Mouse (Mus musculus) heart, embryonic 10.5 days (tissue): ENCODE measurements around the gene Dscaml1. TPM values are rescaled to one million over a fixed set of nuclear protein-coding genes. Genes with fewer than 3 reads are reported as not detected.

Experiments
- DNase-seq: peaks from one replicate; pipeline ENCODE4 v3.0.0-alpha.2; 2017; ENCODE audit warnings: low spot score
- H3K27ac ChIP-seq: fragments of 300-500 bp; sonication (generic); 2 replicates; pipeline ENCODE4 v1.5.1; 2016; ENCODE audit warnings: mild to moderate bottlenecking
- H3K27me3 ChIP-seq: fragments of 300-500 bp; sonication (generic); 2 replicates; pipeline ENCODE4 v1.6.1; 2016; ENCODE audit warnings: mild to moderate bottlenecking; ENCODE audit not compliant: poor library complexity, insufficient read depth, severe bottlenecking
- H3K36me3 ChIP-seq: fragments of 300-500 bp; sonication (generic); 2 replicates; pipeline ENCODE4 v1.6.1; 2016; ENCODE audit warnings: mild to moderate bottlenecking, moderate library complexity
- H3K4me1 ChIP-seq: fragments of 300-500 bp; sonication (generic); 2 replicates; pipeline ENCODE4 v1.6.1; 2016; ENCODE audit warnings: mild to moderate bottlenecking
- H3K4me3 ChIP-seq: fragments of 300-500 bp; sonication (generic); 2 replicates; pipeline ENCODE4 v1.5.1; 2016; ENCODE audit warnings: mild to moderate bottlenecking, moderate library complexity
- H3K9me3 ChIP-seq: fragments of 300-500 bp; sonication (generic); 2 replicates; pipeline ENCODE4 v1.6.1; 2016; ENCODE audit warnings: mild to moderate bottlenecking, moderate library complexity
- WGBS: fragments of 180-500 bp; shearing (Covaris S2); methylation state at CpG from one replicate; pipeline ENCODE4 v1.1.7; 2016; 5-methylcytosine and 5-hydroxymethylcytosine counted together
- polyA plus RNA-seq: library from polyadenylated mRNA; unstranded; fragments of >200 nt; fragmentation: Nextera tagmentation; extraction: Ambion mirVana; gene quantifications from 2 replicates; pipeline ENCODE4 v1.2.1, GENCODE M21; 2016

Gene Dscaml1
- polyA plus RNA-seq, 1 experiment from 2014 or later: 0.14 TPM

GRCm38 (mm10) chr9:45610336-45611060 is 184.1 kb downstream of the Dscaml1 start:
- DNase-seq: no peak
- Histone ChIP-seq H3K4me1 (no peaks in the 10 kb centered on the region), H3K36me3 (no peaks in the 10 kb centered on the region), H3K9me3 (no peaks in the 10 kb centered on the region), H3K4me3 (no peak overlapping the region), H3K27ac (no peak overlapping the region), H3K27me3 (peaks cover 13% of the 10 kb centered on the region)
- 78% methylated on average over 11 of the region's 11 CpGs for WGBS

- Histone ChIP-seq H3K4me3 (no peak overlapping the region), H3K9me3 (no peaks in the 10 kb centered on the region), H3K27me3 (peaks cover 14% of the 10 kb centered on the region; the same call in 1 of the 2 replicates), H3K36me3 (no peaks in the 10 kb centered on the region), H3K4me1 (no peaks in the 10 kb centered on the region), H3K27ac (no peak overlapping the region)
- no peak for DNase-seq
- WGBS: 76% methylated on average over 1 of the region's 1 CpGs
Measured at GRCm38 (mm10) chr9:45614616-45615015, 188.2 kb downstream of the Dscaml1 start.

GRCm38 (mm10) chr9:45617889-45618288 is 191.5 kb downstream of the Dscaml1 start:
- no peak for DNase-seq
- Histone ChIP-seq H3K36me3 (no peaks in the 10 kb centered on the region), H3K4me3 (no peak overlapping the region), H3K27me3 (peaks cover 23% of the 10 kb centered on the region; the same call in 1 of the 2 replicates), H3K4me1 (no peaks in the 10 kb centered on the region), H3K27ac (no peak overlapping the region), H3K9me3 (no peaks in the 10 kb centered on the region)
- WGBS: 90% methylated on average over 10 of the region's 10 CpGs

GRCm38 (mm10) chr9:45618443-45618842 is 192.0 kb downstream of the Dscaml1 start:
- WGBS: 84% methylated on average over 7 of the region's 7 CpGs
- Histone ChIP-seq H3K27ac (no peak overlapping the region), H3K9me3 (no peaks in the 10 kb centered on the region), H3K36me3 (no peaks in the 10 kb centered on the region), H3K4me1 (no peaks in the 10 kb centered on the region), H3K4me3 (no peak overlapping the region), H3K27me3 (peaks cover 24% of the 10 kb centered on the region; the same call in 1 of the 2 replicates)
- no peak for DNase-seq

DNA sequence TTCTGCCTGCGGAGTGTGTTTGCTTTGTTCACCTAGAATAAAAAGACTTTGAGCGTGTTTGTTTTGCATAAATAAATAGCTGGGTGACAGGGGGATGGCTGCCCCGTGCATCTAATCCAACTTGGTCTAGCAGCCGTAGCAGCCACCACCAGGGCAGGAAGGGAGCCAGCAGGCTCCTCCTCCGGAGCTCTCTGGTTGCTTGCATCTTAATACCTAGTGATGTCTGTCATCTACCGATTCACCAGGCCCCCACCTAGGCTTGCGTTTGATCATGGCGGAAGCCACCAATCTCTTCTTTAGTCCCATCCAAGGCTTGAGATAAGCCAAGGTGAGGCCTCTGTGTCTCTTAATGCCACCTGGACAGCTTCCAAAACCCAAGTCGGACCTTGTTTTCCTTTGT is 193.6 kb downstream of the Dscaml1 start:
- Histone ChIP-seq H3K9me3 (no peaks in the 10 kb centered on the region), H3K4me3 (no peak overlapping the region), H3K27me3 (peaks cover 39% of the 10 kb centered on the region), H3K36me3 (no peaks in the 10 kb centered on the region), H3K4me1 (no peaks in the 10 kb centered on the region), H3K27ac (no peak overlapping the region)
- DNase-seq: no peak
- 64% methylated on average over 9 of the region's 9 CpGs for WGBS

GRCm38 (mm10) chr9:45620920-45621319 is 194.5 kb downstream of the Dscaml1 start:
- DNase-seq: no peak

DNA sequence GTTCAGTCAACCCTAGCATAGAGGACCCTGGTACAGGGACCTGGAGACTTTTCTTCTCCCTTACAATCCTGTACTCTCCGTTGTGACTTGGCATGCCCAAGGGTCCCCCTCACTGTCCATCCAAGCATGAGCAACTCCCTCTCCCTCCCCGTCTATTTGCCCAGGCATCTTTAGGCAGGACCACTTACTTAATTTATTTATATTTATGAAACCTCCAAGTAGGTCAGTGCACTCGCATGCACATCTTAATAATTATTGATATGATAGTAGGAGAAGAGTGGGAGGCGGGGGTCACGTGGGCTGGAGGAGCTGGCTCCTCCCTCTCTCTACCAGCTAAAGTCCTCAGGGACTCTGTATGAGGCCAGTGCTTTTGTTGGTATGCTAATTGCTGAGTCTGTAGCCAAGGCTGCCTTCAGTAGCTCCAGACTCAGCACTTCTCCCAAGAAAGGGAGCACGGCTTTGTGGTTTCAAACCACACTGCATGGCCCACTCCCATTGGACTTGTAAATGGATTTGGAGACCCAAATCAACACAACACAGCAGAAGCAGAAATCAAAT is 199.5 kb downstream of the Dscaml1 start:
- H3K36me3 ChIP-seq: no peaks in the 10 kb centered on the region
- no peaks in the 10 kb centered on the region for H3K9me3 ChIP-seq
- no peaks in the 10 kb centered on the region for H3K4me1 ChIP-seq
- H3K27ac ChIP-seq: no peak overlapping the region
- peaks cover 24% of the 10 kb centered on the region for H3K27me3 ChIP-seq
- no peak for DNase-seq
- H3K4me3 ChIP-seq: no peak overlapping the region
- 63% methylated on average over 6 of the region's 6 CpGs for WGBS

More at GRCm38 (mm10) chr9:45620920-45621319, 194.5 kb downstream of the Dscaml1 start:
- no peak overlapping the region for H3K4me3 ChIP-seq
- H3K9me3 ChIP-seq: no peaks in the 10 kb centered on the region
- H3K27me3 ChIP-seq: peaks cover 39% of the 10 kb centered on the region
- H3K36me3 ChIP-seq: no peaks in the 10 kb centered on the region
- 78% methylated on average over 4 of the region's 4 CpGs for WGBS
- H3K27ac ChIP-seq: no peak overlapping the region
- no peaks in the 10 kb centered on the region for H3K4me1 ChIP-seq

DNA sequence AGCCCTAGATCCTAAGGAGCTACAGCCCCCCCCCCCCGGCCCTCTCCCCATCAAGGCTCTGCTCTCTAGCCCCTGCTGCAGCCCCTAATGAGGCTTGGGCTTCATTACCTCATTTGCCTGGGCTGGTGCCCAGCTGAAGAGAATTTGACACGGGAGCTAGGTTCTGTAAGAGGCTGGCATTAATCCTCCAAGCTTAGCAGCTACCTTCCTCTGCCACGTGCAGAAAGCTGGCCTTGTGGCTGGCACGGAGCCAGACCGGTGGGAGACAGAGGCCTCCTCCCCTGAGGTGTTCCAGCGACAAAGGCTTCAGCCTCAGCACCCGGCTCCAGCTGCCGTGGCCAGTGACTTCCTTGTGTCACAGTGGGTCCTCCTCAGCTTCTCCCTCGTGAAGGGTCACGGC is 206.1 kb downstream of the Dscaml1 start:
- 57% methylated on average over 10 of the region's 10 CpGs for WGBS
- Histone ChIP-seq H3K36me3 (no peaks in the 10 kb centered on the region), H3K4me1 (0 out of 2 replicates have a peak, but pooled peaks cover 4% of the 10 kb centered on the region), H3K27me3 (peaks cover 14% of the 10 kb centered on the region; the same call in 1 of the 2 replicates), H3K9me3 (no peaks in the 10 kb centered on the region), H3K27ac (no peak overlapping the region), H3K4me3 (no peak overlapping the region)
- DNase-seq: no peak

- 68% methylated on average over 2 of the region's 2 CpGs for WGBS
- Histone ChIP-seq H3K27ac (no peak overlapping the region), H3K4me3 (no peak overlapping the region), H3K27me3 (peaks cover 18% of the 10 kb centered on the region; the same call in 1 of the 2 replicates), H3K36me3 (no peaks in the 10 kb centered on the region), H3K9me3 (no peaks in the 10 kb centered on the region), H3K4me1 (0 out of 2 replicates have a peak, but pooled peaks cover 4% of the 10 kb centered on the region)
- DNase-seq: no peak
Measured at GRCm38 (mm10) chr9:45633036-45633435, 206.6 kb downstream of the Dscaml1 start.

DNA sequence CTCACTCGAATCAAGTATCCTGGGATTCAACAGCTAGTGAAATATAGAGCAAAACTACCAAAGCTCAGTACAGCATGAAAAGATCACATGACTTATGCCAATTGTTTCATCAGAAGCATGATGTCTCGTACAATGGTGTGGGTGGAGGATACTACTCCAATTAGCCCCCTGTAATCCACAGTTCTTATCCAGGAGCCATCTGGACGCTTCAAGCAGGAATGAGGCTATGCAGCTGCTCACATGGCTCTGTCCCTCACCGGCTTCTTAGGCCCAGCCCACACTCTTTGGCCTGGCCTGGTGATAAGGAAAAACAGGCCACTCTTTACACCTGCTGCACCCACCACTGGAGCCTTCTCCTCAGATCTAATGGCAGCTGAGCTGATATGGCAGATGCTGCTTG is 208.6 kb downstream of the Dscaml1 start:
- Histone ChIP-seq H3K9me3 (peaks cover 3% of the 10 kb centered on the region; the same call in 1 of the 2 replicates), H3K4me3 (no peak overlapping the region), H3K36me3 (no peaks in the 10 kb centered on the region), H3K27me3 (peaks cover 25% of the 10 kb centered on the region), H3K4me1 (0 out of 2 replicates have a peak, but pooled peaks cover 4% of the 10 kb centered on the region), H3K27ac (no peak overlapping the region)
- no peak for DNase-seq
- WGBS: 60% methylated on average over 4 of the region's 4 CpGs

DNA sequence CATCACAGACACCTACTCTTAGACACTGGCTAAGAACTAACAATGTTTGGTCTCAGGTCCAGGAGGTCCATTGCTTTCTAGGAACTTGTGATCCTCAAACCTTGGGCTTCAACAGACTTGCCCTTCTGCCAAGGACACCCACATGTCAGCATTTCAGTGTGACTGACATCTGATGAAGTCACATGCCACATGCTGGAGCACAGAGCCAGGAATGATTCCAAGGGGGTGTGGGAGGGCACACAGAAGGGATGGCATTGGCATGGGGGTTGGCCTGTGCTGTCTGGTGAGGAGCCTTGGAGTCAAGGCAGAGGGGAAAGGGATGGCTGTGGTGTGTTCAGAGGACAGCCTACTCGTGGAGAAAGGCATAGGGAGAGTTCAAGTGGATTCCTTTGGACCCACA is 210.9 kb downstream of the Dscaml1 start:
- DNase-seq: no peak

DNA sequence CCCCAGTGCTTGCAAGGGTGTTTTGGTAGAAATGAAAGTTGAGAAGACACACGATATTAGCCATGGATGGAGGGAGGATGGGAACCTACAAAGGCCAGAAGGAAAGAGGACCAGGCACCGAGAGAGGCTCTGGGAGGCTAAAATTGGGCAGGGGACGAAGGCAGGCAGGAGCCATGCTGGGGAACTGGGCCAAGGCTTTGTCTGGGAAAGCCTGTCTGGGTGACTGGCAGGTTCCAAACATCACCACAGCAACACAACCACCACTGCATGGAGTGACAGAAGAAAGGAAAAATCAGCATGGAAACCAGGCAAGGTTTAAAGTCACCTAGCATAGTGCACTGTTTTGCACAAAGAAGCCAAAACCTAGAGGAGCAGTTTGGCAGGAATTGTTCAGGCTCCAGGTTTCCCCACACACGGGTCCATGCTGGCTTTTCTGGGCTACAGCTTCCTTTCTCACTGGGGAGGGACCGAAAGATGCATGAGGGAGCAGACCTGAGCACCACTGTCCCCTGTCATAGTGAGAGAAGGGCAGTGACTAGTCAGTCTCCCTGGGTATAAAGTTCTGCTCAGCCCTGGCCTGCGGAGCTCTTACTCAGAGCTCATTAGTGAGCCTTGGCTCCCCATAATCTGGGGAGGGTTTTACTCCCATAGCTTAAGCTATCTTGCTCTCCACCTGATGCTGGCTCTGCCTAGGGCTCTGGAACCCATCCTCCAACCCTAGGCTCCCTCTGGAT is 211.9 kb downstream of the Dscaml1 start:
- H3K27me3 ChIP-seq: peaks cover 40% of the 10 kb centered on the region
- no peak overlapping the region for H3K27ac ChIP-seq
- peaks cover 3% of the 10 kb centered on the region; the same call in 1 of the 2 replicates for H3K9me3 ChIP-seq
- H3K36me3 ChIP-seq: no peaks in the 10 kb centered on the region
- DNase-seq: no peak
- 0 out of 2 replicates have a peak, but pooled peaks cover 3% of the 10 kb centered on the region for H3K4me1 ChIP-seq
- 77% methylated on average over 6 of the region's 6 CpGs for WGBS
- H3K4me3 ChIP-seq: no peak overlapping the region

More for the DNA sequence above, 210.9 kb downstream of the Dscaml1 start:
- no peaks in the 10 kb centered on the region for H3K36me3 ChIP-seq
- H3K9me3 ChIP-seq: peaks cover 3% of the 10 kb centered on the region; the same call in 1 of the 2 replicates
- no peak overlapping the region for H3K4me3 ChIP-seq
- WGBS: 70% methylated on average over 1 of the region's 1 CpGs
- peaks cover 33% of the 10 kb centered on the region for H3K27me3 ChIP-seq
- H3K27ac ChIP-seq: no peak overlapping the region
- 0 out of 2 replicates have a peak, but pooled peaks cover 7% of the 10 kb centered on the region for H3K4me1 ChIP-seq
